Mouse (Mus musculus): ENCODE results near the gene Nucks1.
"Not testable (repeated sequence)": the region's sequence is repeated elsewhere in the genome, so short reads cannot be mapped to it uniquely, and the experiment has no call there.

Nucks1 gene

GRCm38 (mm10) chr1:131910001-131910648 lies at the start of gene Nucks1:
Gene Nucks1, plus strand, starts transcription at chr1:131910534.
- in situ Hi-C loops (cut with MboI; ENCODE audit: low pct_unique_long_range_greater_than_20kb in 1 of 2, low sequenced_read_pairs in 2 of 2, unreplicated experiment in 1 of 2), result no loop called here

- in situ Hi-C loops (cut with MboI; ENCODE audit: low pct_unique_long_range_greater_than_20kb in 1 of 2, low sequenced_read_pairs in 2 of 2, unreplicated experiment in 1 of 2), result no loop called here
These were observed 48.5 kb upstream of the Nucks1 start for GRCm38 (mm10) chr1:131861811-131862210.

GRCm38 (mm10) chr1:131865596-131865995 lies 44.7 kb upstream of the Nucks1 start:
- in situ Hi-C loops (cut with MboI; ENCODE audit: low pct_unique_long_range_greater_than_20kb in 1 of 2, low sequenced_read_pairs in 2 of 2, unreplicated experiment in 1 of 2), result no loop called here

GRCm38 (mm10) chr1:131866304-131866999 lies 43.9 kb upstream of the Nucks1 start:
- in situ Hi-C loops (cut with MboI; ENCODE audit: low pct_unique_long_range_greater_than_20kb in 1 of 2, low sequenced_read_pairs in 2 of 2, unreplicated experiment in 1 of 2), result no loop called here

- in situ Hi-C loops (cut with MboI; ENCODE audit: low pct_unique_long_range_greater_than_20kb in 1 of 2, low sequenced_read_pairs in 2 of 2, unreplicated experiment in 1 of 2), result no loop called here
These were observed 43.0 kb upstream of the Nucks1 start, which contains the start of gene Rab29 for GRCm38 (mm10) chr1:131867093-131867945. Gene Rab29, plus strand, starts transcription at chr1:131867224.

- in situ Hi-C loops (cut with MboI; ENCODE audit: low pct_unique_long_range_greater_than_20kb in 1 of 2, low sequenced_read_pairs in 2 of 2, unreplicated experiment in 1 of 2), result no loop called here
These were observed 42.4 kb upstream of the Nucks1 start for GRCm38 (mm10) chr1:131867946-131868290.

GRCm38 (mm10) chr1:131869561-131869960 lies 40.8 kb upstream of the Nucks1 start:
- in situ Hi-C loops (cut with MboI; ENCODE audit: low pct_unique_long_range_greater_than_20kb in 1 of 2, low sequenced_read_pairs in 2 of 2, unreplicated experiment in 1 of 2), result no loop called here

GRCm38 (mm10) chr1:131872856-131873255 lies 37.5 kb upstream of the Nucks1 start:
- in situ Hi-C loops (cut with MboI; ENCODE audit: low pct_unique_long_range_greater_than_20kb in 1 of 2, low sequenced_read_pairs in 2 of 2, unreplicated experiment in 1 of 2), result no loop called here

- in situ Hi-C loops (cut with MboI; ENCODE audit: low pct_unique_long_range_greater_than_20kb in 1 of 2, low sequenced_read_pairs in 2 of 2, unreplicated experiment in 1 of 2), result no loop called here
These were observed 30.5 kb upstream of the Nucks1 start for GRCm38 (mm10) chr1:131879816-131880215.

GRCm38 (mm10) chr1:131882787-131883186 lies 27.5 kb upstream of the Nucks1 start:
- in situ Hi-C loops (cut with MboI; ENCODE audit: low pct_unique_long_range_greater_than_20kb in 1 of 2, low sequenced_read_pairs in 2 of 2, unreplicated experiment in 1 of 2), result no loop called here

GRCm38 (mm10) chr1:131886173-131886572 lies 24.2 kb upstream of the Nucks1 start:
- in situ Hi-C loops (cut with MboI; ENCODE audit: low pct_unique_long_range_greater_than_20kb in 1 of 2, low sequenced_read_pairs in 2 of 2, unreplicated experiment in 1 of 2), result no loop called here

- in situ Hi-C loops (cut with MboI; ENCODE audit: low pct_unique_long_range_greater_than_20kb in 1 of 2, low sequenced_read_pairs in 2 of 2, unreplicated experiment in 1 of 2), result no loop called here
These were observed 23.7 kb upstream of the Nucks1 start for GRCm38 (mm10) chr1:131886641-131887040.

- in situ Hi-C loops (cut with MboI; ENCODE audit: low pct_unique_long_range_greater_than_20kb in 1 of 2, low sequenced_read_pairs in 2 of 2, unreplicated experiment in 1 of 2), result no loop called here
These were observed 20.2 kb upstream of the Nucks1 start for GRCm38 (mm10) chr1:131890043-131890658.

GRCm38 (mm10) chr1:131891436-131891835 lies 18.9 kb upstream of the Nucks1 start:
- in situ Hi-C loops (cut with MboI; ENCODE audit: low pct_unique_long_range_greater_than_20kb in 1 of 2, low sequenced_read_pairs in 2 of 2, unreplicated experiment in 1 of 2), result no loop called here

GRCm38 (mm10) chr1:131902679-131903078 lies 7.7 kb upstream of the Nucks1 start:
- in situ Hi-C loops (cut with MboI; ENCODE audit: low pct_unique_long_range_greater_than_20kb in 1 of 2, low sequenced_read_pairs in 2 of 2, unreplicated experiment in 1 of 2), result no loop called here

- in situ Hi-C loops (cut with MboI; ENCODE audit: low pct_unique_long_range_greater_than_20kb in 1 of 2, low sequenced_read_pairs in 2 of 2, unreplicated experiment in 1 of 2), result no loop called here
These were observed 7.1 kb upstream of the Nucks1 start for GRCm38 (mm10) chr1:131903251-131903650.

GRCm38 (mm10) chr1:131905497-131905896 lies 4.8 kb upstream of the Nucks1 start:
- in situ Hi-C loops (cut with MboI; ENCODE audit: low pct_unique_long_range_greater_than_20kb in 1 of 2, low sequenced_read_pairs in 2 of 2, unreplicated experiment in 1 of 2), result no loop called here

GRCm38 (mm10) chr1:131908456-131908855 lies 1.9 kb upstream of the Nucks1 start:
- in situ Hi-C loops (cut with MboI; ENCODE audit: low pct_unique_long_range_greater_than_20kb in 1 of 2, low sequenced_read_pairs in 2 of 2, unreplicated experiment in 1 of 2), result no loop called here

GRCm38 (mm10) chr1:131909236-131909635 lies 1.1 kb upstream of the Nucks1 start:
- in situ Hi-C loops (cut with MboI; ENCODE audit: low pct_unique_long_range_greater_than_20kb in 1 of 2, low sequenced_read_pairs in 2 of 2, unreplicated experiment in 1 of 2), result not testable (repeated sequence)
